Mouse (Mus musculus): Measurements from ENCODE around the gene Hivep3. TPM values are rescaled to one million over a fixed set of nuclear protein-coding genes. Genes with fewer than 3 reads are reported as not detected.

Gene Hivep3
- total and polyA plus RNA-seq, 2 experiments: 0.95 to 1.5 TPM

DNA sequence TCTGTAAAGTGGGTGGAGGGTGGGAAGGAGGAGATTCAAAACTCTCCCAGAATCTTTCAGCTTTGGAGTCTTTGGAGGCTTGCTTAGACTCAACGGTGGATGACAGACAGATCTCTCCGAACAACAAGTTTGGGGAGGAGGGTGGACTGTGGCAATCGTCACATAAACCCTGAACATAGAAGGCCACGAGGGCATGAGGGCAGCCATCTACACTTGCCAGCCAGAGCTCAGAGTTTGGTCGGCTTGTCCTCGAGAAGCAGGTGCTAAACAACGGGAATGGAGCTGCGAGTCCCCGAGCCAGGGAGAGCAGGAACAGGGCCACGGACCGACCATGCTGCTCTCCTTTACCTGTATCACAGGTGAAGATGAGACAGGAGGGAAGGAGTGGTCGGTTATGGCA lies 242.2 kb downstream of the Hivep3 start:
- Histone ChIP-seq H3K27me3 (ENCODE audit: control insufficient read depth, insufficient read depth, low read length) (no peaks in the 10 kb centered on the region), H3K36me3 (ENCODE audit: control insufficient read depth, insufficient read depth, low read length) (no peaks in the 10 kb centered on the region), H3K4me1 (ENCODE audit: control insufficient read depth, insufficient read depth, low read length) (no peaks in the 10 kb centered on the region), H3K4me3 (ENCODE audit: insufficient read depth, low read depth, low read length) (no peak overlapping the region), H3K79me2 (ENCODE audit: control insufficient read depth, insufficient read depth, low read length) (no peaks in the 10 kb centered on the region), H3K27ac (replicated peaks; ENCODE audit: insufficient read depth, low read depth, low read length) (no peak overlapping the region), H3K9ac (ENCODE audit: low read depth, low read length) (no peak overlapping the region)
- DNase-seq (ENCODE audit: extremely low read depth, low read depth, low spot score): no peak
- WGBS: 71% methylated on average over 12 of the region's 12 CpGs
- no peak for TF ChIP-seq CTCF (IDR thresholded peaks at IDR 0.05; ENCODE audit: low read depth, low read length)
- TF ChIP-seq POLR2A (IDR thresholded peaks at IDR 0.05; ENCODE audit: extremely low read depth, insufficient read depth, low read length): no peak

DNA sequence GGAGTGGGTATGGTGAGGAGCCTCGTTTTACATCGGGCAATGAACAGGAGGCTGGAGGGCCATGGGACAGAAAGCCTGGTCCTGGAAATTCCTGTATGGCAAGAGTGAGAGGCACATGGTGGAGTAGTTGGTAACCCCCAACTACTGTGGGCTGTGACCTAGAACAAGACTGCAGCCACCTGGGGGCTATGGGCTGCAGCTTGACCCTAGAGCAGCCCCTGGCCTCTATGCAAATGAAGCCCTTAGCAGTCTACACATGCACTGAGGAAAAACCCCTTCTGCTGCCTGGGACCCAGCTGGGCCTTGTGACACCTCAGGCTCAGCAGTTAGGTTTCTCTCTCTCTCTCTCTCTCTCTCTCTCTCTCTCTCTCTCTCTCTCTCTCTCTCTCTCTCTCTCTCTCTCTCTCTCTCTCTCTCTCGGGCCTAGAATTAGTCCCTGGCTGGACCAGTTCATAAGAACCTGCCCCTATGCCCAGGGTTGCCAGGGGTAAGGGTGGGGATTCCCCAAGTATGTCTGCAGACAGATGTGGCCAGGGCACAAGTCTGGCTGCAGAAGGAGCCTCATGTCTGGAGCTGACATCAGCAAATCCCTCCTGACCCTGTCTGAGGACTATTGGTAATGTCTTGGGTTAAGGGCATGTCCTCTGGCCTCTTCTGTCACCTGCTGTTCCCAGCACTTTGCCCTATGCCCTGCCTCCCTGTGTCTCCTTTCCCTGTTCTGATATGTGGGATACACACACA lies 243.0 kb downstream of the Hivep3 start:
- Histone ChIP-seq H3K9ac (ENCODE audit: low read depth, low read length) (no peak overlapping the region), H3K79me2 (ENCODE audit: control insufficient read depth, insufficient read depth, low read length) (no peaks in the 10 kb centered on the region), H3K36me3 (ENCODE audit: control insufficient read depth, insufficient read depth, low read length) (no peaks in the 10 kb centered on the region), H3K4me3 (ENCODE audit: insufficient read depth, low read depth, low read length) (no peak overlapping the region), H3K27ac (replicated peaks; ENCODE audit: insufficient read depth, low read depth, low read length) (no peak overlapping the region), H3K27me3 (ENCODE audit: control insufficient read depth, insufficient read depth, low read length) (no peaks in the 10 kb centered on the region), H3K4me1 (ENCODE audit: control insufficient read depth, insufficient read depth, low read length) (no peaks in the 10 kb centered on the region)
- DNase-seq (ENCODE audit: extremely low read depth, low read depth, low spot score): no peak
- WGBS: 63% methylated on average over 3 of the region's 3 CpGs
- TF ChIP-seq CTCF (IDR thresholded peaks at IDR 0.05; ENCODE audit: low read depth, low read length) (no peak), POLR2A (IDR thresholded peaks at IDR 0.05; ENCODE audit: extremely low read depth, insufficient read depth, low read length) (no peak)

DNA sequence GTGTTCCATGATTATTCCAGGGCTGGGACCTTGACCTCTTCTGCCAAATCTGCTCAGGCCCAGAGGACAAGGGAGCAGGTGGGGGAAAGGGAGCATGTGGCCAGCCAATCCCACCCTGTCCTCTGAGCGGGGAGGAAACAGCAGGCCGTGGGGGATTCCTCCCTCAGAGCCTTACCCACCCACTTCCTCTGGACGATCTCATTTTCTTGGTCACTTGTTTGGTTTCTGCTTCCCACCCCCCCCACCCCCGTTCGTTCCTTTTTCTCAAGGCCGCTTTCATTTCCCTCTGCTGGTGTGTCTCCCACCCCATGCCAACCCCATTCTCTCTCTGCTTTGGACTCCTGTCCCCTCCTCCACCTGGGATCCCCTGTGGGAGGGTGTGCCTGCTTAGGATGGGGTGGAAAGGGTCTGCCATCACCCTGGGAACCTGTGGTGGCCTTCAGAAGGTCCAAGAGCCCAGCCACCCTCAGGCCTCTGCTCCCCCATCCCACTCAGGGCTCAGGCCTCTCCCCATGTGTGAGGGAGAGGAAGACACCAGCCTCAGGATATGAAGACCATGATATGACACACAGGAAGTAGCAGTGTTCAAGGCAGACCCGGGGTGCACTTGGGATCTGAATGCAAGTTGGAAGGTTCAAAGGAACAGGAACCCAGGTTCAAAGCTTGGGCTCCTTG lies 244.4 kb downstream of the Hivep3 start:
- H3K27ac ChIP-seq (replicated peaks; ENCODE audit: insufficient read depth, low read depth, low read length): no peak overlapping the region

DNA sequence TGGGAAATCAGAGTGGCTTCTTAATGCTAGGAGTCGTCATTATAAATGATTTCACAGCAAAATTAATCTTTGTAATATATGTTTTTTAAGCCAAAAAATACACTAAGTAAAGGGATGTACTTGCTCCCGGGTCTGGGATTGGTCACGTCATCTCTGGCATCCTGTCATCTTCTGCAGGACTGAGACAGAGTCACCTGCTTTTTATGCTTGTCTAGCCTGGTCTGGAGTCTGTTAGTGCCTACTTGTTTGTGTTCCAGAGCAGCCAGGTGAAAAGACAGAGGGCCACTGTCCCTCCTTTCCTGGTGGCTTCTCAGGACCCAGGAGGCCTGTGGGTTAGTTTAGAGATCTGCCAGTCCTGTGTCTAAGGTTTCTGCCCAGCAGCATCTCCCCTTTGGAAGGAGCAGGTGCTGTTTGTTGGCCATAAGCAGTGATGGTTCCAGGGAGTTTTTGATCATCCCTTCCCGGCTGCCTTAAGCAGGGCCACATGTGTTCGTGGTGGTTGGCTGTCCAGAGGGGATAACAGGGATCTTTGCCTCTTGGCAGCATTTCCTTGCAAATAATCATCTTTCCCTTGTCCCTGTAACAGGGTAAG lies 245.8 kb downstream of the Hivep3 start:
- TF ChIP-seq CTCF (IDR thresholded peaks at IDR 0.05; ENCODE audit: low read depth, low read length) (no peak), POLR2A (IDR thresholded peaks at IDR 0.05; ENCODE audit: extremely low read depth, insufficient read depth, low read length) (no peak)
- no peak overlapping the region for H3K9ac ChIP-seq (ENCODE audit: low read depth, low read length)
- no peak for DNase-seq (ENCODE audit: extremely low read depth, low read depth, low spot score)
- H3K4me1 ChIP-seq (ENCODE audit: control insufficient read depth, insufficient read depth, low read length): no peaks in the 10 kb centered on the region
- H3K27ac ChIP-seq (replicated peaks; ENCODE audit: insufficient read depth, low read depth, low read length): no peak overlapping the region
- H3K36me3 ChIP-seq (ENCODE audit: control insufficient read depth, insufficient read depth, low read length): no peaks in the 10 kb centered on the region
- H3K79me2 ChIP-seq (ENCODE audit: control insufficient read depth, insufficient read depth, low read length): no peaks in the 10 kb centered on the region
- WGBS: 75% methylated on average over 5 of the region's 5 CpGs
- no peak overlapping the region for H3K4me3 ChIP-seq (ENCODE audit: insufficient read depth, low read depth, low read length)
- H3K27me3 ChIP-seq (ENCODE audit: control insufficient read depth, insufficient read depth, low read length): no peaks in the 10 kb centered on the region

More for the DNA sequence above, 244.4 kb downstream of the Hivep3 start:
- DNase-seq (ENCODE audit: extremely low read depth, low read depth, low spot score): peak; percentile 11
- Histone ChIP-seq H3K4me3 (ENCODE audit: insufficient read depth, low read depth, low read length) (no peak overlapping the region), H3K4me1 (ENCODE audit: control insufficient read depth, insufficient read depth, low read length) (no peaks in the 10 kb centered on the region), H3K36me3 (ENCODE audit: control insufficient read depth, insufficient read depth, low read length) (no peaks in the 10 kb centered on the region), H3K27me3 (ENCODE audit: control insufficient read depth, insufficient read depth, low read length) (no peaks in the 10 kb centered on the region), H3K79me2 (ENCODE audit: control insufficient read depth, insufficient read depth, low read length) (no peaks in the 10 kb centered on the region), H3K9ac (ENCODE audit: low read depth, low read length) (no peak overlapping the region)
- TF ChIP-seq POLR2A (IDR thresholded peaks at IDR 0.05; ENCODE audit: extremely low read depth, insufficient read depth, low read length): no peak
- no peak for TF ChIP-seq CTCF (IDR thresholded peaks at IDR 0.05; ENCODE audit: low read depth, low read length)
- 71% methylated on average over 7 of the region's 7 CpGs for WGBS

DNA sequence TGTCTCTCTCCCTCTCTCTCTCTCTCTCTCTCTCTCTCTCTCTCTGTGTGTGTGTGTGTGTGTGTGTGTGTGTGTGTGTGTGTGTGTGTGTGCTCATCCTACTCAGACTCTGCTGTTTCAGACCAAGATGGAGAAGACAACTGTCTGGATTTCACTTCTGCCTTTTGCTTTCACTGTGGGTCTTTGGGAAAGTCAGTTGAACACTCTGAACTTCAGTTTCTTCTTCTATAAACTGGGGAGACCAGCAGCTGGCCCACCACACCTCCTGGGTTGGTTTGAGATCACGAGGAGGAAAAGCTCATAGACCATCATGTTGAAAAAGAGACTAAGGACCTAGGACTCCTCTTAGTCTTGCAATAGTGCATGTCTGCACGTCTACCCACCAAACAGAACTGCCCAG lies 246.3 kb downstream of the Hivep3 start:
- Histone ChIP-seq H3K9ac (ENCODE audit: low read depth, low read length) (no peak overlapping the region), H3K4me3 (ENCODE audit: insufficient read depth, low read depth, low read length) (no peak overlapping the region), H3K27ac (replicated peaks; ENCODE audit: insufficient read depth, low read depth, low read length) (no peak overlapping the region), H3K36me3 (ENCODE audit: control insufficient read depth, insufficient read depth, low read length) (no peaks in the 10 kb centered on the region), H3K79me2 (ENCODE audit: control insufficient read depth, insufficient read depth, low read length) (no peaks in the 10 kb centered on the region), H3K27me3 (ENCODE audit: control insufficient read depth, insufficient read depth, low read length) (no peaks in the 10 kb centered on the region), H3K4me1 (ENCODE audit: control insufficient read depth, insufficient read depth, low read length) (no peaks in the 10 kb centered on the region)
- no peak for TF ChIP-seq CTCF (IDR thresholded peaks at IDR 0.05; ENCODE audit: low read depth, low read length)
- no peak for TF ChIP-seq POLR2A (IDR thresholded peaks at IDR 0.05; ENCODE audit: extremely low read depth, insufficient read depth, low read length)
- DNase-seq (ENCODE audit: extremely low read depth, low read depth, low spot score): peak; percentile 15
- WGBS: 65% methylated on average over 2 of the region's 2 CpGs
